Mouse (Mus musculus): Measurements from ENCODE around the gene Abhd12b.

- no peak for TF ChIP-seq CTCF (IDR thresholded peaks at IDR 0.05; ENCODE audit: extremely low read depth, insufficient read depth, low read length)
- TF ChIP-seq POLR2A (IDR thresholded peaks at IDR 0.05; ENCODE audit: extremely low read depth, insufficient read depth, low read length): no peak
Observed at GRCm38 (mm10) chr12:70109921-70110320, 44.0 kb upstream of the Abhd12b start.

Data from cortical plate, adult 2 months (tissue).